Mouse (Mus musculus): ENCODE measurements around the gene Mfsd6l. TPM values are rescaled to one million over a fixed set of nuclear protein-coding genes. Genes with fewer than 3 reads are reported as not detected.

Mfsd6l gene
- polyA plus RNA-seq, 1 experiment from 2014 or later, result 0.11 TPM

GRCm38 (mm10) chr11:68586721-68587120 lies 30.7 kb downstream of the Mfsd6l start, which contains the start of gene Ccdc42:
Gene Ccdc42 (plus strand): TSS chr11:68587021.
- no peaks in the 10 kb centered on the region for H3K9me3 ChIP-seq
- no peak within 1 kb of the TSS for H3K4me2 ChIP-seq (replicated peaks)
- no peak within 1 kb of the TSS for H3K4me3 ChIP-seq
- no peak within 1 kb of the TSS for H3K27ac ChIP-seq
- H3K9ac ChIP-seq, result no peak within 1 kb of the TSS
- peaks cover 11% of the 10 kb centered on the region; the same call in 1 of the 2 replicates for H3K4me1 ChIP-seq
- no peaks in the 10 kb centered on the region for H3K36me3 ChIP-seq
- 83% methylated on average over 5 of the region's 5 CpGs for WGBS
- H3K27me3 ChIP-seq, result no peaks in the 10 kb centered on the region; the same call in 1 of the 2 replicates
- ATAC-seq (ENCODE audit: low FRiP score, low read depth), result no peak

- no peak overlapping the region for H3K4me3 ChIP-seq
- 71% methylated on average over 8 of the region's 8 CpGs for WGBS
- H3K4me2 ChIP-seq (replicated peaks), result no peak overlapping the region
- no peaks in the 10 kb centered on the region; the same call in 1 of the 2 replicates for H3K27me3 ChIP-seq
- no peaks in the 10 kb centered on the region for H3K9me3 ChIP-seq
- H3K27ac ChIP-seq, result no peak overlapping the region
- peaks cover 24% of the 10 kb centered on the region for H3K4me1 ChIP-seq
- H3K9ac ChIP-seq, result no peak overlapping the region
- no peak for ATAC-seq (ENCODE audit: low FRiP score, low read depth)
- H3K36me3 ChIP-seq, result no peaks in the 10 kb centered on the region
Measured at GRCm38 (mm10) chr11:68589055-68589809, 33.2 kb downstream of the Mfsd6l start.

- Histone ChIP-seq H3K27me3 (no peaks in the 10 kb centered on the region; the same call in 1 of the 2 replicates), H3K9me3 (no peaks in the 10 kb centered on the region), H3K9ac (no peak overlapping the region), H3K4me3 (no peak overlapping the region), H3K27ac (no peak overlapping the region), H3K4me2 (replicated peaks) (no peak overlapping the region), H3K36me3 (no peaks in the 10 kb centered on the region), H3K4me1 (peaks cover 21% of the 10 kb centered on the region)
- ATAC-seq (ENCODE audit: low FRiP score, low read depth), result no peak
- 31% methylated on average over 5 of the region's 5 CpGs for WGBS
Measured at GRCm38 (mm10) chr11:68591708-68592107, 35.7 kb downstream of the Mfsd6l start.

GRCm38 (mm10) chr11:68593247-68593646 lies 37.3 kb downstream of the Mfsd6l start:
- Histone ChIP-seq H3K9me3 (no peaks in the 10 kb centered on the region), H3K27ac (no peak overlapping the region), H3K9ac (no peak overlapping the region), H3K27me3 (no peaks in the 10 kb centered on the region; the same call in 1 of the 2 replicates), H3K4me2 (replicated peaks) (no peak overlapping the region), H3K36me3 (no peaks in the 10 kb centered on the region), H3K4me3 (no peak overlapping the region), H3K4me1 (peaks cover 21% of the 10 kb centered on the region)
- ATAC-seq (ENCODE audit: low FRiP score, low read depth), result no peak
- WGBS, result 54% methylated on average over 3 of the region's 3 CpGs

GRCm38 (mm10) chr11:68597912-68598311 lies 41.9 kb downstream of the Mfsd6l start:
- Histone ChIP-seq H3K4me3 (no peak overlapping the region), H3K4me1 (peaks cover 46% of the 10 kb centered on the region), H3K36me3 (no peaks in the 10 kb centered on the region), H3K27ac (no peak overlapping the region), H3K9me3 (no peaks in the 10 kb centered on the region), H3K9ac (no peak overlapping the region), H3K27me3 (no peaks in the 10 kb centered on the region), H3K4me2 (replicated peaks) (no peak overlapping the region)
- 87% methylated on average over 2 of the region's 2 CpGs for WGBS
- ATAC-seq (ENCODE audit: low FRiP score, low read depth), result no peak

GRCm38 (mm10) chr11:68600551-68601021 lies 44.6 kb downstream of the Mfsd6l start:
- H3K27me3 ChIP-seq, result no peaks in the 10 kb centered on the region
- H3K9ac ChIP-seq, result no peak overlapping the region
- no peak overlapping the region for H3K4me2 ChIP-seq (replicated peaks)
- 7% methylated on average over 6 of the region's 6 CpGs for WGBS
- no peak overlapping the region for H3K4me3 ChIP-seq
- H3K27ac ChIP-seq, result peak overlapping the region; percentile 82
- H3K4me1 ChIP-seq, result peaks cover 34% of the 10 kb centered on the region
- H3K9me3 ChIP-seq, result no peaks in the 10 kb centered on the region
- ATAC-seq (ENCODE audit: low FRiP score, low read depth), result 0 out of 2 replicates have a peak, but pooled peaks have one; percentile 41
- no peaks in the 10 kb centered on the region for H3K36me3 ChIP-seq

- Histone ChIP-seq H3K4me1 (peaks cover 34% of the 10 kb centered on the region), H3K9ac (no peak overlapping the region), H3K4me3 (no peak overlapping the region), H3K4me2 (replicated peaks) (peak overlapping the region; percentile 32), H3K27ac (peak overlapping the region; percentile 82), H3K27me3 (no peaks in the 10 kb centered on the region), H3K9me3 (no peaks in the 10 kb centered on the region), H3K36me3 (no peaks in the 10 kb centered on the region)
- WGBS, result 4% methylated on average over 9 of the region's 9 CpGs
- ATAC-seq (ENCODE audit: low FRiP score, low read depth), result peak; percentile 38
Measured at GRCm38 (mm10) chr11:68601486-68601991, 45.6 kb downstream of the Mfsd6l start.

GRCm38 (mm10) chr11:68602200-68602931 lies 46.4 kb downstream of the Mfsd6l start:
- peak; percentile 73 for ATAC-seq (ENCODE audit: low FRiP score, low read depth)
- Histone ChIP-seq H3K4me1 (peaks cover 34% of the 10 kb centered on the region), H3K27ac (peak overlapping the region; percentile 82), H3K27me3 (no peaks in the 10 kb centered on the region), H3K9me3 (no peaks in the 10 kb centered on the region), H3K9ac (no peak overlapping the region), H3K36me3 (no peaks in the 10 kb centered on the region), H3K4me2 (replicated peaks) (peak overlapping the region; percentile 2; the same call in 1 of the 2 replicates), H3K4me3 (no peak overlapping the region)
- 8% methylated on average over 6 of the region's 8 CpGs for WGBS

- H3K9me3 ChIP-seq, result no peaks in the 10 kb centered on the region
- no peaks in the 10 kb centered on the region for H3K36me3 ChIP-seq
- no peak overlapping the region for H3K4me3 ChIP-seq
- no peak overlapping the region for H3K4me2 ChIP-seq (replicated peaks)
- H3K27me3 ChIP-seq, result no peaks in the 10 kb centered on the region
- ATAC-seq (ENCODE audit: low FRiP score, low read depth), result no peak
- H3K27ac ChIP-seq, result no peak overlapping the region
- 81% methylated on average over 2 of the region's 2 CpGs for WGBS
- H3K9ac ChIP-seq, result no peak overlapping the region
- H3K4me1 ChIP-seq, result peaks cover 14% of the 10 kb centered on the region
Measured at GRCm38 (mm10) chr11:68607046-68607445, 51.1 kb downstream of the Mfsd6l start.

Other genes with a start within 250 kb of the Mfsd6l start
- 5.5 and 7.0 TPM in 2 replicates for gene Ntn1, start 155.4 kb upstream of the Mfsd6l start, polyA plus RNA-seq (2015; fragmentation: Nextera tagmentation; extraction: Ambion mirVana)
- 0.51 and 0.61 TPM in 2 replicates for gene Pik3r5, start 124.1 kb upstream of the Mfsd6l start, polyA plus RNA-seq (2015; fragmentation: Nextera tagmentation; extraction: Ambion mirVana)
- gene Pik3r6, start 53.2 kb upstream of the Mfsd6l start, polyA plus RNA-seq (2015; fragmentation: Nextera tagmentation; extraction: Ambion mirVana), result 2.0 and 2.1 TPM in 2 replicates
- 1.1 and 1.6 TPM in 2 replicates for gene Ccdc42, start 30.8 kb downstream of the Mfsd6l start, polyA plus RNA-seq (2015; fragmentation: Nextera tagmentation; extraction: Ambion mirVana)
- 151 and 159 TPM in 2 replicates for gene Myh10, start 135.4 kb downstream of the Mfsd6l start, polyA plus RNA-seq (2015; fragmentation: Nextera tagmentation; extraction: Ambion mirVana)

Data from limb, embryonic 13.5 days (tissue).